Mouse (Mus musculus) kidney, adult 2 months (tissue): Measurements from ENCODE around the gene Fam198a.

Experiments used
- CTCF ChIP-seq: fragments of 200-500 bp; conservative IDR thresholded peaks from 2 replicates; pipeline ENCODE4 v1.5.1; 2011; ENCODE audit warnings: low read depth, mild to moderate bottlenecking, control low read depth, low read length, moderate library complexity, mixed read lengths; ENCODE audit not compliant: insufficient read depth, insufficient read length
- POLR2A ChIP-seq: fragments of 200-500 bp; IDR thresholded peaks from one replicate; pipeline ENCODE4 v1.6.1; 2011; ENCODE audit warnings: low read depth, low read length, control low read depth

DNA sequence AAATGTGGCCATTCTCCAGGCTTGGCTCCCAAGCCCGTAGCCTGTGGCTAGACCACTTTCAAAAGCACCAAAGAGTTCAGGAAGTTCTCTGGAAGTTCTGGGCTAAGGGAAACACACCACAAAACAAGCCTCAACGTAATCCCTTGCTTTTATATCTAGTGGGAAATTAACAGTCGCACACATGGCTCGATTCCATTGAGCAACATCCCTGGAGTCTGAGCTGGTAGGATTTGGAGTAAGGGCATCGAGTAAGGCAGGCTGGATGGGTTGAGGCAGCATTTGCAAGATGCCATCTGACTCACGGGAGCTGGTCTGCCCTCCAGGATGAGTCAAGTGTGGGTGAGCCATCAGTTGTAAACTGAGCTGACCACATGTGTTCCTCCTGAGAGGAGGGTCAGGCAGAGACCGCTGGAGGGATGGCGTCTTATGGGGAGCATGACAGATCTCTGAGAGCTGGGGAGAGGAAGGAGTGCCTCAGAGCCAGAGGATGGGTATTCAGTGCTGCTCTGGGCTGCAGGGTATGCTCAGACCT, 36.5 kb upstream of the Fam198a start:
- TF ChIP-seq POLR2A (no peak), CTCF (no peak)
